In genomic region chr16:21321188-21322070, GRCm38 (mm10) we compare ENCODE assay signal across 10 mouse cellular contexts.
DNase-seq lines count a peak whose midpoint lies in the region; ATAC-seq and TF ChIP-seq lines count a peak whose summit lies in the region.
"Had no signal": no experiment of that assay in that cellular context is flagged by ENCODE, and none has a peak within 500 bp of the region (broad histone marks: within the 10 kb centered on the region; RNA-seq: fewer than 3 reads in every experiment).

No protein-coding gene starts in this region.

- no peak overlapping the region for H3K4me2 ChIP-seq in intestine, embryonic 16.5 days (ENCODE audit: low read depth, low read length)
- H3K4me2 ChIP-seq: heart, embryonic 13.5 days had no signal

- no peak overlapping the region for H3K27ac ChIP-seq in cerebellum, adult 2 months (ENCODE audit: insufficient read depth, low read length)
- peak overlapping the region; percentile 15; the same call in 1 of the 2 replicates for H3K27ac ChIP-seq in intestine, embryonic 16.5 days (ENCODE audit: low read length)
- H3K27ac ChIP-seq in thymus, adult 2 months (ENCODE audit: control insufficient read depth, insufficient read depth, low read length): no peak overlapping the region
- H3K27ac ChIP-seq: heart, embryonic 13.5 days had no signal

- WGBS in cerebellum, adult 2 months: 30% methylated on average over 18 of the region's 18 CpGs
- WGBS in intestine, embryonic 16.5 days: 51% methylated on average over 18 of the region's 18 CpGs
- 87% methylated on average over 18 of the region's 18 CpGs for WGBS in thymus, adult 2 months

- ATAC-seq in cerebellum, adult (ENCODE audit: insufficient number of reproducible peaks, low FRiP score, low TSS enrichment): no peak
- no peak; the same call in 1 of the 2 replicates for ATAC-seq in intestine, embryonic 16.5 days

- no peaks in the 10 kb centered on the region for H3K36me3 ChIP-seq in intestine, embryonic 16.5 days (ENCODE audit: control insufficient read depth, insufficient read depth, low read length)
- H3K36me3 ChIP-seq in thymus, adult 2 months (ENCODE audit: control insufficient read depth, insufficient read depth, low read length): no peaks in the 10 kb centered on the region
- H3K36me3 ChIP-seq: heart, embryonic 13.5 days had no signal

- H3K9ac ChIP-seq in intestine, embryonic 16.5 days (ENCODE audit: low read depth, low read length): no peak overlapping the region
- H3K9ac ChIP-seq: heart, embryonic 13.5 days had no signal

- H3K27me3 ChIP-seq in cerebellum, adult 2 months (ENCODE audit: control insufficient read depth, insufficient read depth, low read length): no peaks in the 10 kb centered on the region
- no peaks in the 10 kb centered on the region for H3K27me3 ChIP-seq in intestine, embryonic 16.5 days (replicated peaks; ENCODE audit: control insufficient read depth, insufficient read depth, low read length)
- H3K27me3 ChIP-seq in thymus, adult 2 months (ENCODE audit: control insufficient read depth, insufficient read depth, low read length): no peaks in the 10 kb centered on the region
- H3K27me3 ChIP-seq: heart, embryonic 13.5 days had no signal

- no peak for TF ChIP-seq POLR2A in cerebellum, adult 2 months (IDR thresholded peaks at IDR 0.05; ENCODE audit: borderline replicate concordance, insufficient read depth, low read length)
- no peak for TF ChIP-seq POLR2A in thymus, adult 2 months (IDR thresholded peaks at IDR 0.05; ENCODE audit: control insufficient read depth, extremely low read depth, insufficient read depth, low read length, poor library complexity)

- H3K4me1 ChIP-seq in cerebellum, adult 2 months (ENCODE audit: control insufficient read depth, insufficient read depth, low read length): no peaks in the 10 kb centered on the region
- peaks cover 6% of the 10 kb centered on the region for H3K4me1 ChIP-seq in intestine, embryonic 16.5 days (ENCODE audit: control insufficient read depth, insufficient read depth, low read length)
- no peaks in the 10 kb centered on the region for H3K4me1 ChIP-seq in thymus, adult 2 months (replicated peaks; ENCODE audit: control insufficient read depth, insufficient read depth, low read length)

- no peak overlapping the region for H3K4me3 ChIP-seq in cerebellum, adult 2 months (replicated peaks; ENCODE audit: insufficient read depth, low read depth, low read length)
- H3K4me3 ChIP-seq in intestine, embryonic 16.5 days (ENCODE audit: low read length): no peak overlapping the region
- H3K4me3 ChIP-seq in thymus, adult 2 months (ENCODE audit: control insufficient read depth, insufficient read depth, low read length): no peak overlapping the region
- H3K4me3 ChIP-seq: heart, embryonic 13.5 days; megakaryocyte, embryonic 14.5 days had no signal

- no peaks in the 10 kb centered on the region for H3K9me3 ChIP-seq in intestine, embryonic 16.5 days (ENCODE audit: control insufficient read depth, low read length)
- H3K9me3 ChIP-seq: heart, embryonic 13.5 days had no signal

- 0 out of 2 replicates have a peak, but pooled peaks have one; percentile 13 for TF ChIP-seq CTCF in cerebellum, adult 2 months (IDR thresholded peaks at IDR 0.05; ENCODE audit: borderline replicate concordance, insufficient read depth, low read depth, low read length)
- TF ChIP-seq CTCF in thymus, adult 2 months (IDR thresholded peaks at IDR 0.05; ENCODE audit: borderline replicate concordance, control insufficient read depth, extremely low read depth, insufficient read depth, low read length, poor library complexity): no peak

- no peak for DNase-seq in cerebellum, adult 2 months
- peak; percentile 42 to 47 for DNase-seq in layer of hippocampus, postnatal 10 days (ENCODE audit: low spot score in 2 of 2)
- DNase-seq in layer of hippocampus, adult 11-12 months (ENCODE audit: low spot score): no peak
- DNase-seq in ZHBTc4 (ENCODE audit: low read depth, low spot score): peak; percentile 40
- DNase-seq in spleen, postnatal 4 days (ENCODE audit: low spot score in 2 of 2): no peak
- DNase-seq in thymus, adult 2 months: no peak

Comparison
In these comparisons a context has a peak if more than half of its experiments do, and no peak if none do; other contexts are left out.
1. DNase-seq: peak in layer of hippocampus, postnatal 10 days (2 of 2) and ZHBTc4 (single experiment); none in cerebellum, adult 2 months (0 of 2), layer of hippocampus, adult 11-12 months (single experiment), spleen, postnatal 4 days (0 of 2) and thymus, adult 2 months (single experiment).